11 mouse cellular contexts compared by ENCODE assay signal in the genomic region with DNA sequence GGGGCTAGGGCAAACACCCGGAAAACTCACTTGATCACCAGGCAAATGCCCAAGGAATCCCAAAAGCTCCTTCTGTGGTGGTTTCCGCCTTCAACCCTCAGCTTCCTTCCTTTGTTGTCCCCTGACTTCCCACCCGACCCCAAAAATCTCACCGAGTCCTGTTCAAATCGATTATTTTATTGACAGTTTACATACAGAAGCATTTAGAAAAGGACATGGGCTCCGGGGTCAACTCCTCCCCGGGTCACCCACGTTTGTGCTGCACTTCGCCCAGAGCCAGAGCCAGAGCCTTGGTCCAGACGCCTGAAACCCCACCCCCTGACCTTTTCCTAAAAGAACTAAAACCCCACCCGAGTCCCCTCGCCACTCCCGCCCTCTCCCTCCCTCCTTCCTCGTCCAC. TPM values are rescaled to one million over a fixed set of nuclear protein-coding genes. Genes with fewer than 3 reads are reported as not detected.
DNase-seq lines count a peak whose midpoint lies in the region; ATAC-seq lines count a peak whose summit lies in the region.
"Had no signal": no experiment of that assay in that cellular context is flagged by ENCODE, and none has a peak within 500 bp of the region (broad histone marks: within the 10 kb centered on the region; RNA-seq: fewer than 3 reads in every experiment).

No protein-coding gene starts in this region.

- H3K27ac ChIP-seq in liver, embryonic 11.5 days (ENCODE audit: low read depth, low read length): no peak overlapping the region
- H3K27ac ChIP-seq in forebrain, embryonic 11.5 days (ENCODE audit: low read depth, low read length): peak overlapping the region; percentile 21; the same call in 1 of the 2 replicates
- H3K27ac ChIP-seq in hindbrain, embryonic 16.5 days (ENCODE audit: low read depth, low read length): no peak overlapping the region
- H3K27ac ChIP-seq in neural tube, embryonic 12.5 days: no peak overlapping the region

- no peaks in the 10 kb centered on the region for H3K36me3 ChIP-seq in liver, embryonic 11.5 days (ENCODE audit: control insufficient read depth, insufficient read depth, low read length)
- H3K36me3 ChIP-seq in forebrain, embryonic 11.5 days (ENCODE audit: control insufficient read depth, insufficient read depth, low read length): no peaks in the 10 kb centered on the region
- no peaks in the 10 kb centered on the region for H3K36me3 ChIP-seq in hindbrain, embryonic 16.5 days (ENCODE audit: control insufficient read depth, insufficient read depth, low read length)
- H3K36me3 ChIP-seq in neural tube, embryonic 12.5 days: no peaks in the 10 kb centered on the region

- peak overlapping the region; percentile 39 for H3K4me2 ChIP-seq in liver, embryonic 11.5 days
- peak overlapping the region; percentile 45 for H3K4me2 ChIP-seq in forebrain, embryonic 11.5 days (ENCODE audit: low read depth, low read length, severe bottlenecking)
- H3K4me2 ChIP-seq in hindbrain, embryonic 16.5 days (ENCODE audit: low read length): peak overlapping the region; percentile 72
- peak overlapping the region; percentile 57 for H3K4me2 ChIP-seq in neural tube, embryonic 12.5 days (replicated peaks)

- no peaks in the 10 kb centered on the region for H3K9me3 ChIP-seq in liver, embryonic 11.5 days (ENCODE audit: control insufficient read depth, low read length)
- H3K9me3 ChIP-seq in forebrain, embryonic 11.5 days (ENCODE audit: control insufficient read depth, low read length): no peaks in the 10 kb centered on the region
- no peaks in the 10 kb centered on the region for H3K9me3 ChIP-seq in hindbrain, embryonic 16.5 days (ENCODE audit: control insufficient read depth, low read length)
- no peaks in the 10 kb centered on the region for H3K9me3 ChIP-seq in neural tube, embryonic 12.5 days

- no peak overlapping the region for H3K9ac ChIP-seq in liver, embryonic 11.5 days (ENCODE audit: low read depth, low read length)
- H3K9ac ChIP-seq in forebrain, embryonic 11.5 days (ENCODE audit: low read length): peak overlapping the region; percentile 55
- peak overlapping the region; percentile 19 for H3K9ac ChIP-seq in hindbrain, embryonic 16.5 days (ENCODE audit: low read depth, low read length)
- H3K9ac ChIP-seq in neural tube, embryonic 12.5 days: peak overlapping the region; percentile 53; the same call in 1 of the 2 replicates

- peaks cover 8% of the 10 kb centered on the region for H3K4me1 ChIP-seq in liver, embryonic 11.5 days (replicated peaks; ENCODE audit: control insufficient read depth, insufficient read depth, low read length)
- H3K4me1 ChIP-seq in forebrain, embryonic 11.5 days (replicated peaks; ENCODE audit: control insufficient read depth, insufficient read depth, low read length): peaks cover 34% of the 10 kb centered on the region
- H3K4me1 ChIP-seq in hindbrain, embryonic 16.5 days (ENCODE audit: control insufficient read depth, insufficient read depth, low read depth, low read length): peaks cover 35% of the 10 kb centered on the region
- H3K4me1 ChIP-seq in neural tube, embryonic 12.5 days: peaks cover 33% of the 10 kb centered on the region

- H3K27me3 ChIP-seq in liver, embryonic 11.5 days (replicated peaks; ENCODE audit: control insufficient read depth, insufficient read depth, low read length): peaks cover 78% of the 10 kb centered on the region
- H3K27me3 ChIP-seq in forebrain, embryonic 11.5 days (ENCODE audit: control insufficient read depth, insufficient read depth, low read length): peaks cover 57% of the 10 kb centered on the region
- peaks cover 53% of the 10 kb centered on the region for H3K27me3 ChIP-seq in hindbrain, embryonic 16.5 days (replicated peaks; ENCODE audit: control insufficient read depth, insufficient read depth, low read length)
- H3K27me3 ChIP-seq in neural tube, embryonic 12.5 days (replicated peaks): peaks cover 72% of the 10 kb centered on the region

- H3K4me3 ChIP-seq in liver, embryonic 11.5 days (ENCODE audit: low read depth, low read length): no peak overlapping the region
- H3K4me3 ChIP-seq in forebrain, embryonic 11.5 days (ENCODE audit: low read depth, low read length): peak overlapping the region; percentile 30
- H3K4me3 ChIP-seq in hindbrain, embryonic 16.5 days (ENCODE audit: low read length): peak overlapping the region; percentile 33
- peak overlapping the region; percentile 16 for H3K4me3 ChIP-seq in neural tube, embryonic 12.5 days

- no peak for DNase-seq in liver, embryonic 11.5 days (ENCODE audit: low spot score)
- no peak for DNase-seq in liver
- DNase-seq in forebrain, embryonic 11.5 days (ENCODE audit: low spot score): peak; percentile 47
- no peak for DNase-seq in adrenal gland, adult (ENCODE audit: inconsistent age in 2 of 2, low spot score in 1 of 2)
- no peak for DNase-seq in ovary, postnatal 36 days (ENCODE audit: low spot score)
- no peak for DNase-seq in spleen, adult 12 weeks (ENCODE audit: low spot score)
- DNase-seq: cerebellum, adult 18-20 months; layer of hippocampus, adult 9-11 months; retina, postnatal 1 day had no signal

- ATAC-seq in liver, embryonic 11.5 days (replicated peaks; ENCODE audit: low FRiP score): no peak
- ATAC-seq in forebrain, embryonic 11.5 days (replicated peaks; ENCODE audit: low FRiP score): no peak
- ATAC-seq in hindbrain, embryonic 16.5 days: no peak
- no peak for ATAC-seq in neural tube, embryonic 12.5 days (ENCODE audit: low FRiP score, low read depth)

- WGBS in liver, embryonic 11.5 days: 2% methylated on average over 14 of the region's 14 CpGs
- WGBS in forebrain, embryonic 11.5 days: 1% methylated on average over 13 of the region's 14 CpGs
- WGBS in hindbrain, embryonic 16.5 days: 7% methylated on average over 11 of the region's 14 CpGs
- WGBS in neural tube, embryonic 12.5 days: 2% methylated on average over 14 of the region's 14 CpGs

RNA-seq across cellular contexts. Expression of a gene that starts 8.0 kb away (rescaled TPM):
- polyA plus RNA-seq in liver, embryonic 11.5 days (2014; fragmentation: Nextera tagmentation; extraction: Ambion mirVana): 7.7 and 8.5 TPM in 2 replicates
- 9.4 and 11.7 TPM in 2 replicates for polyA plus RNA-seq in forebrain, embryonic 11.5 days (2014; fragmentation: Nextera tagmentation; extraction: Ambion mirVana)
- 40.4 and 50.5 TPM in 2 replicates for polyA plus RNA-seq in hindbrain, embryonic 16.5 days (2015; fragmentation: Nextera tagmentation; extraction: Ambion mirVana)
- 48.7 and 51.6 TPM in 2 replicates for polyA plus RNA-seq in neural tube, embryonic 12.5 days (2016; fragmentation: Nextera tagmentation; extraction: Ambion mirVana)

RNA-seq across cellular contexts. Expression of a gene that starts 8.0 kb away (rescaled TPM):
- 0.43 TPM in 1 of 2 replicates, not detected in the other for polyA plus RNA-seq in liver, embryonic 11.5 days (2014; fragmentation: Nextera tagmentation; extraction: Ambion mirVana)
- polyA plus RNA-seq in forebrain, embryonic 11.5 days (2014; fragmentation: Nextera tagmentation; extraction: Ambion mirVana): 18.1 and 21.1 TPM in 2 replicates
- 13.8 and 21.5 TPM in 2 replicates for polyA plus RNA-seq in hindbrain, embryonic 16.5 days (2015; fragmentation: Nextera tagmentation; extraction: Ambion mirVana)
- 13.8 and 15.4 TPM in 2 replicates for polyA plus RNA-seq in neural tube, embryonic 12.5 days (2016; fragmentation: Nextera tagmentation; extraction: Ambion mirVana)

RNA-seq across cellular contexts. Expression of a gene that starts 53.4 kb away (rescaled TPM):
- 28.3 and 33.2 TPM in 2 replicates for polyA plus RNA-seq in liver, embryonic 11.5 days (2014; fragmentation: Nextera tagmentation; extraction: Ambion mirVana)
- polyA plus RNA-seq in forebrain, embryonic 11.5 days (2014; fragmentation: Nextera tagmentation; extraction: Ambion mirVana): 13.6 and 13.7 TPM in 2 replicates
- 3.9 and 6.0 TPM in 2 replicates for polyA plus RNA-seq in hindbrain, embryonic 16.5 days (2015; fragmentation: Nextera tagmentation; extraction: Ambion mirVana)
- polyA plus RNA-seq in neural tube, embryonic 12.5 days (2016; fragmentation: Nextera tagmentation; extraction: Ambion mirVana): 5.6 and 8.2 TPM in 2 replicates

RNA-seq across cellular contexts. Expression of a gene that starts 56.8 kb away (rescaled TPM):
- polyA plus RNA-seq in liver, embryonic 11.5 days (2014; fragmentation: Nextera tagmentation; extraction: Ambion mirVana): 9.7 and 12.9 TPM in 2 replicates
- 37.6 and 39.4 TPM in 2 replicates for polyA plus RNA-seq in forebrain, embryonic 11.5 days (2014; fragmentation: Nextera tagmentation; extraction: Ambion mirVana)
- polyA plus RNA-seq in hindbrain, embryonic 16.5 days (2015; fragmentation: Nextera tagmentation; extraction: Ambion mirVana): 141 and 142 TPM in 2 replicates
- 62.6 and 71.5 TPM in 2 replicates for polyA plus RNA-seq in neural tube, embryonic 12.5 days (2016; fragmentation: Nextera tagmentation; extraction: Ambion mirVana)

Comparison
In these comparisons a context has a peak if more than half of its experiments do, and no peak if none do; other contexts are left out.
1. RNA of a gene that starts 8.0 kb away (polyA plus RNA-seq): 18.1 to 21.1 TPM in forebrain, embryonic 11.5 days, 13.8 to 21.5 TPM in hindbrain, embryonic 16.5 days and 13.8 to 15.4 TPM in neural tube, embryonic 12.5 days; 0.43 TPM in liver, embryonic 11.5 days; every median in the first group is over 10 times any median in the second.
2. Peak in every context shown above with its lines, with median percentiles within 50 percentile points of each other: H3K4me2 ChIP-seq.